Mouse (Mus musculus): Measurements from ENCODE around the gene Hist1h3g. TPM values are rescaled to one million over a fixed set of nuclear protein-coding genes. Genes with fewer than 3 reads are reported as not detected.

Gene Hist1h3g
- total RNA-seq, 2 experiments from 2014 or later = 3.7 to 12.5 TPM

GRCm38 (mm10) chr13:23515281-23515680 is 19.9 kb upstream of the Hist1h3g start:
- DNase-seq (ENCODE audit: low spot score in 2 of 2) = no peak

GRCm38 (mm10) chr13:23515826-23516620 is 19.2 kb upstream of the Hist1h3g start:
- DNase-seq (ENCODE audit: low spot score in 2 of 2) = no peak

GRCm38 (mm10) chr13:23516822-23517602 is 18.2 kb upstream of the Hist1h3g start:
- DNase-seq (ENCODE audit: low spot score in 2 of 2) = peak; percentile 68 to 89

GRCm38 (mm10) chr13:23517603-23518294 is 17.5 kb upstream of the Hist1h3g start:
- DNase-seq (ENCODE audit: low spot score in 2 of 2) = peak; percentile 88 to 97

- DNase-seq (ENCODE audit: low spot score in 2 of 2) = no peak
Measured at GRCm38 (mm10) chr13:23518295-23518603, 17.0 kb upstream of the Hist1h3g start.

- peak; percentile 71 to 93 for DNase-seq (ENCODE audit: low spot score in 2 of 2)
Measured at GRCm38 (mm10) chr13:23518885-23519284, 16.3 kb upstream of the Hist1h3g start.

- DNase-seq (ENCODE audit: low spot score in 2 of 2) = peak; percentile 72 to 92
Measured at GRCm38 (mm10) chr13:23519416-23519815, 15.8 kb upstream of the Hist1h3g start.

- peak; percentile 62 to 83 for DNase-seq (ENCODE audit: low spot score in 2 of 2)
Measured at GRCm38 (mm10) chr13:23521703-23522102, 13.5 kb upstream of the Hist1h3g start.

GRCm38 (mm10) chr13:23523976-23524375 is 11.2 kb upstream of the Hist1h3g start:
- DNase-seq (ENCODE audit: low spot score in 2 of 2) = no peak

- DNase-seq (ENCODE audit: low spot score in 2 of 2) = peak; percentile 73 to 80
Measured at GRCm38 (mm10) chr13:23524654-23525053, 10.6 kb upstream of the Hist1h3g start.

- DNase-seq (ENCODE audit: low spot score in 2 of 2) = no peak
Measured at GRCm38 (mm10) chr13:23525901-23526300, 9.3 kb upstream of the Hist1h3g start.

- peak; percentile 94 to 96 for DNase-seq (ENCODE audit: low spot score in 2 of 2)
Measured at GRCm38 (mm10) chr13:23526312-23526711, 8.9 kb upstream of the Hist1h3g start.

GRCm38 (mm10) chr13:23529005-23529404 is 6.2 kb upstream of the Hist1h3g start:
- no peak for DNase-seq (ENCODE audit: low spot score in 2 of 2)

- DNase-seq (ENCODE audit: low spot score in 2 of 2) = no peak
Measured at GRCm38 (mm10) chr13:23529480-23530165, 5.6 kb upstream of the Hist1h3g start.

- DNase-seq (ENCODE audit: low spot score in 2 of 2) = peak; percentile 78 to 88
Measured at GRCm38 (mm10) chr13:23530181-23530900, 4.9 kb upstream of the Hist1h3g start.

- peak; percentile 96 to 99 for DNase-seq (ENCODE audit: low spot score in 2 of 2)
Measured at GRCm38 (mm10) chr13:23530901-23531875, 4.0 kb upstream of the Hist1h3g start, which contains the start of gene Hist1h4h. Gene Hist1h4h (plus strand): TSS chr13:23531050.

- no peak for DNase-seq (ENCODE audit: low spot score in 2 of 2)
Measured at GRCm38 (mm10) chr13:23532262-23533075, 2.8 kb upstream of the Hist1h3g start.
